Mouse (Mus musculus) forebrain, embryonic 14.5 days (tissue): Measurements from ENCODE around the gene Fam126a. TPM values are rescaled to one million over a fixed set of nuclear protein-coding genes. Genes with fewer than 3 reads are reported as not detected.

ENCODE experiments used
- ATAC-seq: fragments of 200-750 bp; cut with Nextera tagmentation; 2 replicates; pipeline ENCODE4 v1.8.0; 2017; ENCODE audit warnings: mild to moderate bottlenecking, moderate library complexity
- DNase-seq: peaks from one replicate; pipeline ENCODE4 v3.0.0-alpha.2; 2015; ENCODE audit warnings: low spot score
- H3K27ac ChIP-seq: fragments of 300-500 bp; sonication (generic); 2 replicates; pipeline ENCODE4 v1.5.1; 2014; ENCODE audit warnings: low read depth, mild to moderate bottlenecking, control low read depth, low read length, moderate library complexity
- H3K27me3 ChIP-seq: fragments of 300-500 bp; sonication (generic); replicated peaks from 2 replicates; pipeline ENCODE4 v1.6.1; 2014; ENCODE audit warnings: low read length, control low read depth, mixed read lengths; ENCODE audit not compliant: control insufficient read depth, insufficient read depth
- H3K36me3 ChIP-seq: fragments of 300-500 bp; sonication (generic); 2 replicates; pipeline ENCODE4 v1.6.1; 2014; ENCODE audit warnings: low read length, control low read depth; ENCODE audit not compliant: control insufficient read depth, insufficient read depth
- H3K4me1 ChIP-seq: fragments of 300-500 bp; sonication (generic); 2 replicates; pipeline ENCODE4 v1.6.1; 2014; ENCODE audit warnings: antibody characterized with exemption, low read length, control low read depth; ENCODE audit not compliant: control insufficient read depth, insufficient read depth
- H3K4me2 ChIP-seq: fragments of 300-500 bp; sonication (generic); 2 replicates; pipeline ENCODE4 v1.6.1; 2014; ENCODE audit warnings: mild to moderate bottlenecking, control low read depth, low read length
- H3K4me3 ChIP-seq: fragments of 300-500 bp; sonication (generic); 2 replicates; pipeline ENCODE4 v1.5.1; 2014; ENCODE audit warnings: low read depth, low read length, control low read depth
- H3K9ac ChIP-seq: fragments of 300-500 bp; sonication (generic); 2 replicates; pipeline ENCODE4 v1.6.1; 2014; ENCODE audit warnings: mild to moderate bottlenecking, low read length, control low read depth, moderate library complexity
- H3K9me3 ChIP-seq: fragments of 300-500 bp; sonication (generic); replicated peaks from 2 replicates; pipeline ENCODE4 v1.6.1; 2016; ENCODE audit warnings: low read length, control low read depth, mixed read lengths; ENCODE audit not compliant: control insufficient read depth
- WGBS: fragments of 180-500 bp; shearing (Covaris S2); extraction: QIAGEN DNeasy Blood & Tissue Kit; methylation state at CpG from one replicate; pipeline ENCODE4 v1.1.7; 2014; 5-methylcytosine and 5-hydroxymethylcytosine counted together
- polyA plus RNA-seq: library from polyadenylated mRNA; unstranded; fragments of >200 nt; fragmentation: Nextera tagmentation; extraction: Ambion mirVana; gene quantifications from 2 replicates; pipeline ENCODE4 v1.2.1, GENCODE M21; 2014

Gene Fam126a
- polyA plus RNA-seq, 1 experiment from 2014 or later = 38.2 TPM

DNA sequence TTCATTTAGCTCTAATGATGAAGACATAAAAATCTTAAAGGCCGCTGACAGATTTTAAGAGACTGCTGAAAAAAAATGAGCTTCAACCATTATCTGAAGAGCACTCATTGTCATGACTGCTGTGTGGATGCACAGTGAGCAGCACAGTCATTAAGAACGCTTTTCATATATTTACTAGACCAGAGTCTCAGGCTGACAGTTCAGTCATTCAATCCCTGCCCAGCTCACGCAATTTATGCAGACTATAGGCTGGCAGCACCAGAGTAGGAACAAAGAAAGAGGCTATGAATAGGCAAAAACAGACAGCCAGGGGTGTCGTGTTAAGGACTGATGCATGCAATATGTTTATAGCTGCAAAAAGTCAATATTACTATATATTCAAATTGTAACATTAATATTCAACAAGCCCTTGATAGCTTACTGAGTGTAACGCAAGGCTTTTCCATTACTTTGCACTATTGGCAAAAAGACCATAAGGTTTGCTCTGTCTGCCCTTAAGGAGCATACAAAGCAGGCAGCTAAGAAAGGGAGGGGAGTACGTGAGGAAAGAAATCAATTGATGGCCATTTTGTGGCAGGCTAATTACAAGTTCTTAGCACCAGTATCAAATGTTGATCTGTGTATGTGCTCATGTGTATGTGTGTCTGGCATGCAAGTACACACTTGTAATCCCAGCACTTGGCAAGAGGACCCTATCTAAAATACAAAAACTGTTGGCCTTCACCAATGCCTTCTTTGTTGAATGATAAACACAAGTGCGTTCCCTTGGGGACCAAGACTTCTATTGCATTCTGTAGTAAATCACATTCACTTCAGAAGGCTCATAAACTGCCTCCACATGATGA lies 10.9 kb downstream of the Fam126a start:
- Histone ChIP-seq H3K9me3 (0 out of 2 replicates have a peak, but pooled peaks cover 4% of the 10 kb centered on the region), H3K27ac (peak overlapping the region; percentile 94), H3K4me3 (no peak overlapping the region), H3K27me3 (no peaks in the 10 kb centered on the region), H3K4me1 (peaks cover 37% of the 10 kb centered on the region), H3K9ac (peak overlapping the region; percentile 30), H3K4me2 (peak overlapping the region; percentile 29), H3K36me3 (no peaks in the 10 kb centered on the region)
- DNase-seq (peak; percentile 88), ATAC-seq (peak; percentile 90)
- 7% methylated on average over 7 of the region's 7 CpGs for WGBS

GRCm38 (mm10) chr5:24018621-24019261 lies 11.7 kb downstream of the Fam126a start:
- Histone ChIP-seq H3K4me1 (peaks cover 37% of the 10 kb centered on the region), H3K4me2 (peak overlapping the region; percentile 28; the same call in 1 of the 2 replicates), H3K9ac (peak overlapping the region; percentile 47), H3K36me3 (no peaks in the 10 kb centered on the region), H3K27ac (peak overlapping the region; percentile 86), H3K27me3 (no peaks in the 10 kb centered on the region), H3K9me3 (0 out of 2 replicates have a peak, but pooled peaks cover 4% of the 10 kb centered on the region), H3K4me3 (no peak overlapping the region)
- WGBS = 21% methylated on average over 7 of the region's 7 CpGs
- ATAC-seq (peak; percentile 70), DNase-seq (peak; percentile 78)

GRCm38 (mm10) chr5:24016912-24017311 lies 13.6 kb downstream of the Fam126a start:
- WGBS = 97% methylated on average over 1 of the region's 1 CpGs
- Histone ChIP-seq H3K4me1 (peaks cover 37% of the 10 kb centered on the region), H3K9me3 (0 out of 2 replicates have a peak, but pooled peaks cover 4% of the 10 kb centered on the region), H3K27me3 (no peaks in the 10 kb centered on the region), H3K9ac (no peak overlapping the region), H3K4me2 (no peak overlapping the region), H3K36me3 (no peaks in the 10 kb centered on the region), H3K27ac (no peak overlapping the region), H3K4me3 (no peak overlapping the region)
- ATAC-seq (no peak), DNase-seq (no peak)

- Histone ChIP-seq H3K4me1 (peaks cover 7% of the 10 kb centered on the region), H3K27ac (no peak overlapping the region), H3K4me3 (no peak overlapping the region), H3K9ac (no peak overlapping the region), H3K9me3 (0 out of 2 replicates have a peak, but pooled peaks cover 4% of the 10 kb centered on the region), H3K36me3 (0 out of 2 replicates have a peak, but pooled peaks cover 2% of the 10 kb centered on the region), H3K4me2 (no peak overlapping the region), H3K27me3 (no peaks in the 10 kb centered on the region)
- WGBS = 85% methylated on average over 5 of the region's 5 CpGs
- no peak for DNase-seq
- ATAC-seq = no peak
These were observed 17.0 kb downstream of the Fam126a start for GRCm38 (mm10) chr5:24013338-24014003.

- Histone ChIP-seq H3K4me3 (no peak overlapping the region), H3K27ac (no peak overlapping the region), H3K27me3 (no peaks in the 10 kb centered on the region), H3K4me1 (peaks cover 2% of the 10 kb centered on the region; the same call in 1 of the 2 replicates), H3K4me2 (no peak overlapping the region), H3K9me3 (no peaks in the 10 kb centered on the region), H3K9ac (no peak overlapping the region), H3K36me3 (peaks cover 8% of the 10 kb centered on the region)
- ATAC-seq = no peak
- 66% methylated on average over 1 of the region's 1 CpGs for WGBS
- DNase-seq = no peak
These were observed 31.3 kb downstream of the Fam126a start for GRCm38 (mm10) chr5:23999083-23999671.

DNA sequence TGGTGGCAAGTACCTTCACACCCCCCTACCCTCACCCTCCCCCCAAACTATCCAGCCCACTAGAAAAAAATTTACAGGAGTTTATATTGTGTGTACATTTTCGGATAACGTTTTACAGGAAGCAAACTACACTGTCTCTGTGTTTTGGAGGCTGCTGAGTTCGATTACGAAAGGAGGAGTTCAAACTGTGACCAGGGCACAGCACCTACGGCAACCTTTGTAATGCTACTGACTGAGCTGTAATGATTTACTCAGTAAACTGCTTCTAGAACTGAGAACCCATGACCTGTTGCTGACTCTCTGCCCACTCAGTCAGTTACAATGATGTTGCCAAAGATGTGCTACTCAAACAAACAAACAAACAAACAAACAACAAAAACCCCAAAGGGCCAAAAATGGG lies 34.5 kb downstream of the Fam126a start:
- Histone ChIP-seq H3K36me3 (peaks cover 8% of the 10 kb centered on the region), H3K4me1 (peaks cover 22% of the 10 kb centered on the region), H3K4me2 (no peak overlapping the region), H3K9ac (no peak overlapping the region), H3K9me3 (no peaks in the 10 kb centered on the region), H3K27me3 (no peaks in the 10 kb centered on the region), H3K4me3 (no peak overlapping the region), H3K27ac (no peak overlapping the region)
- ATAC-seq (no peak), DNase-seq (no peak)
- WGBS = 88% methylated on average over 5 of the region's 5 CpGs

GRCm38 (mm10) chr5:23994929-23995328 lies 35.6 kb downstream of the Fam126a start:
- ATAC-seq (no peak), DNase-seq (no peak)
- no peak overlapping the region for H3K27ac ChIP-seq
- peaks cover 26% of the 10 kb centered on the region for H3K4me1 ChIP-seq
- 88% methylated on average over 3 of the region's 3 CpGs for WGBS
- H3K9ac ChIP-seq = no peak overlapping the region
- H3K9me3 ChIP-seq = no peaks in the 10 kb centered on the region
- no peak overlapping the region for H3K4me2 ChIP-seq
- no peak overlapping the region for H3K4me3 ChIP-seq
- H3K36me3 ChIP-seq = peaks cover 8% of the 10 kb centered on the region
- H3K27me3 ChIP-seq = no peaks in the 10 kb centered on the region

DNA sequence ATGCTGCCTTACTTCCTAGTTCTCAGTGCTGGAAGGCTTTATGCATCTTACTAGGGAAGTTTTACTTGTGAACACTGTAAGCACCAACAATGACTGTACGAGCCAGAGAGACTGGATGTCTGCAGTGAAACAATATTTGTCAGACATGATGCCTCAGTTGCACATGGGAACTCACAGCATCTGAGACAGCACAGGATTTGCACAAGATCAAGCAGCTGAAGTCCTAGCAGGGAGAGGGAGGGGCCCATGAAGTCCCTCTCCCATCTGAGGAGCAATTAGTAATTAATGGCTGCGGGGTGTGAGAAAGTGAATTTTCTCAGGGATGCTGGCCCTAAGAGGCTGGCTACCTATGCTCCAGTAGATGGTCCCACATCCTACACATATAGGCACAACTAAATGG lies 36.3 kb downstream of the Fam126a start:
- H3K4me3 ChIP-seq = no peak overlapping the region
- 21% methylated on average over 2 of the region's 2 CpGs for WGBS
- peak overlapping the region; percentile 80; the same call in 1 of the 2 replicates for H3K27ac ChIP-seq

More for the DNA sequence above, 36.3 kb downstream of the Fam126a start:
- DNase-seq (peak; percentile 23), ATAC-seq (0 out of 2 replicates have a peak, but pooled peaks have one; percentile 13)
- Histone ChIP-seq H3K4me1 (peaks cover 26% of the 10 kb centered on the region), H3K27me3 (no peaks in the 10 kb centered on the region), H3K4me2 (no peak overlapping the region), H3K9ac (no peak overlapping the region), H3K36me3 (peaks cover 5% of the 10 kb centered on the region), H3K9me3 (no peaks in the 10 kb centered on the region)
